Mouse (Mus musculus): ENCODE measurements around the gene Pcnx2.

The Pcnx2 gene

GRCm38 (mm10) chr8:125757106-125757496 is 141.0 kb downstream of the Pcnx2 start:
- no peak for DNase-seq (ENCODE audit: low spot score in 2 of 2)

GRCm38 (mm10) chr8:125756391-125757105 is 141.6 kb downstream of the Pcnx2 start:
- DNase-seq (ENCODE audit: low spot score in 2 of 2): no peak

- no peak for DNase-seq (ENCODE audit: low spot score in 2 of 2)
Observed at GRCm38 (mm10) chr8:125755896-125756295, 142.2 kb downstream of the Pcnx2 start.

- no peak for DNase-seq (ENCODE audit: low spot score in 2 of 2)
Observed at GRCm38 (mm10) chr8:125750846-125751245, 147.3 kb downstream of the Pcnx2 start.

- DNase-seq (ENCODE audit: low spot score in 2 of 2): no peak
Observed at GRCm38 (mm10) chr8:125747390-125747789, 150.7 kb downstream of the Pcnx2 start.

- no peak for DNase-seq (ENCODE audit: low spot score in 2 of 2)
Observed at GRCm38 (mm10) chr8:125744914-125745576, 153.1 kb downstream of the Pcnx2 start.

GRCm38 (mm10) chr8:125742406-125742805 is 155.7 kb downstream of the Pcnx2 start:
- DNase-seq (ENCODE audit: low spot score in 2 of 2): no peak

GRCm38 (mm10) chr8:125741855-125742254 is 156.3 kb downstream of the Pcnx2 start:
- DNase-seq (ENCODE audit: low spot score in 2 of 2): no peak

- no peak for DNase-seq (ENCODE audit: low spot score in 2 of 2)
Observed at GRCm38 (mm10) chr8:125741377-125741776, 156.7 kb downstream of the Pcnx2 start.

GRCm38 (mm10) chr8:125740655-125741054 is 157.5 kb downstream of the Pcnx2 start:
- DNase-seq (ENCODE audit: low spot score in 2 of 2): no peak

- DNase-seq (ENCODE audit: low spot score in 2 of 2): no peak
Observed at GRCm38 (mm10) chr8:125738956-125739355, 159.2 kb downstream of the Pcnx2 start.

- DNase-seq (ENCODE audit: low spot score in 2 of 2): peak; percentile 91 to 94
Observed at GRCm38 (mm10) chr8:125733964-125734956, 163.9 kb downstream of the Pcnx2 start.

GRCm38 (mm10) chr8:125729746-125730145 is 168.4 kb downstream of the Pcnx2 start, which contains the start of gene Ntpcr:
TSS of gene Ntpcr (plus strand) at chr8:125729963.
- no peak for DNase-seq (ENCODE audit: low spot score in 2 of 2)

GRCm38 (mm10) chr8:125727797-125728196 is 170.3 kb downstream of the Pcnx2 start:
- no peak for DNase-seq (ENCODE audit: low spot score in 2 of 2)

GRCm38 (mm10) chr8:125726986-125727385 is 171.1 kb downstream of the Pcnx2 start:
- no peak for DNase-seq (ENCODE audit: low spot score in 2 of 2)

- DNase-seq (ENCODE audit: low spot score in 2 of 2): no peak
Observed at GRCm38 (mm10) chr8:125726143-125726542, 172.0 kb downstream of the Pcnx2 start.

- no peak for DNase-seq (ENCODE audit: low spot score in 2 of 2)
Observed at GRCm38 (mm10) chr8:125725037-125725820, 172.9 kb downstream of the Pcnx2 start.

GRCm38 (mm10) chr8:125723437-125723836 is 174.7 kb downstream of the Pcnx2 start:
- DNase-seq (ENCODE audit: low spot score in 2 of 2): no peak

GRCm38 (mm10) chr8:125722675-125723074 is 175.4 kb downstream of the Pcnx2 start:
- DNase-seq (ENCODE audit: low spot score in 2 of 2): no peak

GRCm38 (mm10) chr8:125718914-125719313 is 179.2 kb downstream of the Pcnx2 start:
- DNase-seq (ENCODE audit: low spot score in 2 of 2): no peak

GRCm38 (mm10) chr8:125716613-125717012 is 181.5 kb downstream of the Pcnx2 start:
- no peak for DNase-seq (ENCODE audit: low spot score in 2 of 2)

All from right cerebral cortex, postnatal 10 days (tissue).